Mouse (Mus musculus) stomach, postnatal 0 days (tissue): ENCODE data around the gene Dcaf12. TPM values are rescaled to one million over a fixed set of nuclear protein-coding genes. Genes with fewer than 3 reads are reported as not detected.

Source experiments
- ATAC-seq: fragments of 200-750 bp; cut with Nextera tagmentation; 2 replicates; pipeline ENCODE4 v1.8.0; 2017; ENCODE audit not compliant: low FRiP score, low TSS enrichment
- DNase-seq: peaks from one replicate; pipeline ENCODE4 v3.0.0-alpha.2; 2016; ENCODE audit warnings: low spot score
- H3K27ac ChIP-seq: fragments of 300-500 bp; sonication (generic); replicated peaks from 2 replicates; pipeline ENCODE4 v1.5.1; 2014; ENCODE audit warnings: mild to moderate bottlenecking, control low read depth
- H3K27me3 ChIP-seq: fragments of 300-500 bp; sonication (generic); 2 replicates; pipeline ENCODE4 v1.6.1; 2014; ENCODE audit warnings: low read length; ENCODE audit not compliant: control insufficient read depth, insufficient read depth
- H3K36me3 ChIP-seq: fragments of 300-500 bp; sonication (generic); 2 replicates; pipeline ENCODE4 v1.6.1; 2014; ENCODE audit warnings: low read length, mixed read lengths; ENCODE audit not compliant: control insufficient read depth, insufficient read depth
- H3K4me1 ChIP-seq: fragments of 300-500 bp; sonication (generic); replicated peaks from 2 replicates; pipeline ENCODE4 v1.6.1; 2014; ENCODE audit warnings: antibody characterized with exemption; ENCODE audit not compliant: control insufficient read depth, insufficient read depth
- H3K4me2 ChIP-seq: fragments of 300-500 bp; sonication (generic); replicated peaks from 2 replicates; pipeline ENCODE4 v1.6.1; 2014; ENCODE audit warnings: low read depth, mild to moderate bottlenecking, control low read depth, moderate library complexity
- H3K4me3 ChIP-seq: fragments of 300-500 bp; sonication (generic); 2 replicates; pipeline ENCODE4 v1.5.1; 2014; ENCODE audit warnings: low read depth, low read length, control low read depth
- H3K9ac ChIP-seq: fragments of 300-500 bp; sonication (generic); 2 replicates; pipeline ENCODE4 v1.6.1; 2014; ENCODE audit warnings: mild to moderate bottlenecking, low read length, control low read depth, mixed read lengths
- H3K9me3 ChIP-seq: fragments of 300-500 bp; sonication (generic); 2 replicates; pipeline ENCODE4 v1.6.1; 2016; ENCODE audit warnings: low read length; ENCODE audit not compliant: control insufficient read depth
- CTCF ChIP-seq: IDR thresholded peaks from 2 replicates; pipeline ENCODE4 v1.5.1; 2016; ENCODE audit warnings: antibody characterized with exemption, low read depth, mild to moderate bottlenecking, moderate library complexity
- EP300 ChIP-seq: optimal IDR thresholded peaks from 2 replicates; pipeline ENCODE3; 2016; ENCODE audit warnings: antibody characterized with exemption
- WGBS: fragments of 180-500 bp; shearing (Covaris S2); extraction: QIAGEN DNeasy Blood & Tissue Kit; methylation state at CpG from one replicate; pipeline ENCODE4 v1.1.7; 2014; 5-methylcytosine and 5-hydroxymethylcytosine counted together
- polyA plus RNA-seq: library from polyadenylated mRNA; unstranded; fragments of >200 nt; fragmentation: Nextera tagmentation; extraction: Ambion mirVana; gene quantifications from 2 replicates; pipeline ENCODE4 v1.2.1, GENCODE M21; 2015

Dcaf12 gene
- polyA plus RNA-seq, 1 experiment from 2014 or later: 32.4 TPM

DNA sequence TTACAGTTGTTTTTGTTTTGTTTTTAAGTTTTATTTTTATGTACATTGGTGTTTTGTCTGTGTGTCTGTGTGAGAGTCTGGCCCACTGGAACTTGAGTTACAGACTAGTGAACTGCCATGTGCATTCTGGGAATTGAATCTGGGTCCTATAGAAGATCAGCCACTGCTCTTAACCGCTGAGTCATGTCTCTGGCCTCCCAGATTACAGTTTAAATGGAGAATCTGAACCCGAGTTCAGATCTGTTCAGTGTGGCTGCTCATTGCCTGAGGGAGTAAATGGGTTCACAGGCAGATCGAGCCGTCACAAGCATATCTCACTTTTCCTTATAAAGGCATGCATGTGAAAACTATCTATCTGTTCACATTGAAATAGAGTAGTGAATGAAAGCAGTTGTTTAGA is 38.1 kb upstream of the Dcaf12 start:
- ATAC-seq (no peak; the same call in 1 of the 2 replicates), DNase-seq (no peak)
- Histone ChIP-seq H3K27me3 (no peaks in the 10 kb centered on the region), H3K9ac (no peak overlapping the region), H3K4me3 (no peak overlapping the region), H3K36me3 (no peaks in the 10 kb centered on the region), H3K4me1 (peaks cover 3% of the 10 kb centered on the region; the same call in 1 of the 2 replicates), H3K27ac (no peak overlapping the region), H3K9me3 (no peaks in the 10 kb centered on the region), H3K4me2 (no peak overlapping the region)
- WGBS: 88% methylated on average over 4 of the region's 4 CpGs
- TF ChIP-seq EP300 (no peak), CTCF (no peak)

DNA sequence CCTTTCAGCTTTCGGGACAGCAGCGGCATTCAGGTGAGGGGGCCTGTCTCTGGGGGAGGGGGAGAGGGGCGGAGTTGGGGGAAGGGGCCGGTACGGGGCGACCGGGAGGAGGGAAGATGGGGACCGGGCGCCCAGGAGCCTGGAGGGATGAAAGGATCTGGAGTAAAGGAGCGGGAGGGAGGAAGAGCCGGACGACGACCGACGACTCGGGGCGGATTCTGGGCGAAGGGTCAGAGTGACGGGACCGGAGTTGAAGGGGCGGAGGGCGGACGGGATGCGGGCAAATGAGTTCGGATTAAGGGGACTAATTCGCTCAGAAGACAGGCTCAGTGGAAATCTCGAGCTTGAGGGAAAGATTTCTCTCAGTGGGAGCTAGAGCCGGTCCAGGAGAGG is 34.5 kb upstream of the Dcaf12 start:
- H3K4me2 ChIP-seq: peak overlapping the region; percentile 64
- ATAC-seq: peak; percentile 56
- H3K36me3 ChIP-seq: no peaks in the 10 kb centered on the region
- no peaks in the 10 kb centered on the region for H3K27me3 ChIP-seq
- no peaks in the 10 kb centered on the region for H3K9me3 ChIP-seq
- DNase-seq: peak; percentile 72
- TF ChIP-seq EP300: no peak
- TF ChIP-seq CTCF: no peak
- H3K9ac ChIP-seq: peak overlapping the region; percentile 91
- H3K27ac ChIP-seq: peak overlapping the region; percentile 97
- H3K4me3 ChIP-seq: peak overlapping the region; percentile 82
- H3K4me1 ChIP-seq: peaks cover 3% of the 10 kb centered on the region; the same call in 1 of the 2 replicates
- under 1% methylated on average over 27 of the region's 28 CpGs for WGBS

DNA sequence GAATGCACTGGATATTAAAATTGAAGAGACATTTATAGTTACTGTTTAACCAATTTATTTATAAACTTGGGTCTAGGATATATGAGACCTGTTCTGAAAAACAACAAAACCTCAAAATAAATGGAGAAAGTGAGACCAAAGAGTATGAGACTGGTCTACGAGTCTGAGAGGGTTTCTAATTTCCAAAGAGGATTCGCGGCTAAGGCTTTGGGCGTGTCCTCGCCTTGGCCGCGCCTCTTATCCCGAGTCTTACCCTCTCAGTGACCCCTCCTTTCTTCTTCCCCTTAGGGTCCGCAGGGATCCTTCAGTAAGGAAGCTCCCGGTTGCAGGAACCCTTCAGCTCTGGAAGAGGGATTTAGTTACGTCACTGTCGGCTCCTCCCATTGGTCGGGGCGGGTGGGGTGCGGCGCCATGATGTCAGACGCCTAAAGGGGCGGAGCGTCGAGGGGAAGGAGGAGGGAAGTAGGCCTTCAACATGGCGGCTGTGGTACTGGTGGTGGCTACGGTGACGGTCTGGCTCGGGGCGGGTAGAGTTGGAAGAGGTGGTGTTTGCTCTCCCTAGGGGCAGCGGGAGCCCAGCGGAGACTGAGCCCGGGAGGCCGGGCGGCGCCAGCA is 34.0 kb upstream of the Dcaf12 start, which contains the start of gene Ubap1:
TSS of gene Ubap1 (plus strand) at position 413 of the 615 bp plus-strand sequence.
- Histone ChIP-seq H3K4me1 (peaks cover 3% of the 10 kb centered on the region; the same call in 1 of the 2 replicates), H3K27ac (peak within 1 kb of the TSS; percentile 97), H3K4me3 (peak within 1 kb of the TSS; percentile 82), H3K4me2 (peak within 1 kb of the TSS; percentile 64), H3K9ac (peak within 1 kb of the TSS; percentile 91), H3K36me3 (no peaks in the 10 kb centered on the region), H3K9me3 (no peaks in the 10 kb centered on the region), H3K27me3 (no peaks in the 10 kb centered on the region)
- under 1% methylated on average over 31 of the region's 31 CpGs for WGBS
- peak; percentile 95 for ATAC-seq
- TF ChIP-seq CTCF (no peak), EP300 (no peak)
- DNase-seq: peak; percentile 98

DNA sequence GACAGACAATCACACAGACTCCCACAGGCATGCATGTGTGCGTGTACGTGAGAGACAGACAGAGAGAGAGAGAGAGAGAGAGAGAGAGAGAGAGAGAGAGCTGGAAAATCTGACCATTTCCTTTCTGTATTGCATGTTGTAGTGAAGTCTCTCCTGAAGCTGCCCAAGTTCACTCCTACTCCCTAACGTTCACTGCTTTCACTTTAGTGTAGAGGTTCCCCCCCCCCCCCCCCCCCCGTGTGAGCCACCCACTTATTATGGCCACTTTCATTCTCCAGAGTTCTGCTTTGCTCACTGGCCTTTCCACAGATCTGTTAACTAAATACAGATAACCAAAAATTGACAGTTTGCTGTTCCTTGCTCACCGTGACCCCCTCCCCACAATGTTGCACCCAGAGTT is 33.1 kb upstream of the Dcaf12 start:
- Histone ChIP-seq H3K9ac (no peak overlapping the region), H3K36me3 (no peaks in the 10 kb centered on the region), H3K4me1 (peaks cover 3% of the 10 kb centered on the region; the same call in 1 of the 2 replicates), H3K4me2 (peak overlapping the region; percentile 51), H3K27me3 (no peaks in the 10 kb centered on the region), H3K9me3 (no peaks in the 10 kb centered on the region), H3K4me3 (peak overlapping the region; percentile 82; the same call in 1 of the 2 replicates), H3K27ac (peak overlapping the region; percentile 35; the same call in 1 of the 2 replicates)
- ATAC-seq: no peak
- peak; percentile 31 for DNase-seq
- 25% methylated on average over 5 of the region's 5 CpGs for WGBS
- TF ChIP-seq CTCF (no peak), EP300 (no peak)

- no peak overlapping the region; the same call in 1 of the 2 replicates for H3K27ac ChIP-seq
- no peak overlapping the region for H3K9ac ChIP-seq
- no peaks in the 10 kb centered on the region for H3K9me3 ChIP-seq
- no peaks in the 10 kb centered on the region for H3K27me3 ChIP-seq
- no peak for TF ChIP-seq EP300
- TF ChIP-seq CTCF: no peak
- WGBS: 63% methylated on average over 2 of the region's 2 CpGs
- ATAC-seq: no peak
- H3K4me3 ChIP-seq: no peak overlapping the region
- no peak overlapping the region for H3K4me2 ChIP-seq
- no peaks in the 10 kb centered on the region for H3K36me3 ChIP-seq
- no peak for DNase-seq
- H3K4me1 ChIP-seq: peaks cover 3% of the 10 kb centered on the region; the same call in 1 of the 2 replicates
Measured at GRCm38 (mm10) chr4:41346011-41346410, 31.3 kb upstream of the Dcaf12 start.

- no peak for DNase-seq
- no peak for ATAC-seq
Measured at GRCm38 (mm10) chr4:41340912-41341550, 26.3 kb upstream of the Dcaf12 start.

More at GRCm38 (mm10) chr4:41340912-41341550, 26.3 kb upstream of the Dcaf12 start:
- TF ChIP-seq CTCF: 0 out of 2 replicates have a peak, but pooled peaks have one; percentile 8
- no peak for TF ChIP-seq EP300
- Histone ChIP-seq H3K4me2 (no peak overlapping the region), H3K27me3 (no peaks in the 10 kb centered on the region), H3K27ac (no peak overlapping the region), H3K4me3 (no peak overlapping the region), H3K9ac (no peak overlapping the region), H3K4me1 (no peaks in the 10 kb centered on the region), H3K9me3 (no peaks in the 10 kb centered on the region), H3K36me3 (no peaks in the 10 kb centered on the region)
- 81% methylated on average over 11 of the region's 11 CpGs for WGBS
